Mouse (Mus musculus): ENCODE results near the gene Psmd9.

Psmd9 gene

DNA sequence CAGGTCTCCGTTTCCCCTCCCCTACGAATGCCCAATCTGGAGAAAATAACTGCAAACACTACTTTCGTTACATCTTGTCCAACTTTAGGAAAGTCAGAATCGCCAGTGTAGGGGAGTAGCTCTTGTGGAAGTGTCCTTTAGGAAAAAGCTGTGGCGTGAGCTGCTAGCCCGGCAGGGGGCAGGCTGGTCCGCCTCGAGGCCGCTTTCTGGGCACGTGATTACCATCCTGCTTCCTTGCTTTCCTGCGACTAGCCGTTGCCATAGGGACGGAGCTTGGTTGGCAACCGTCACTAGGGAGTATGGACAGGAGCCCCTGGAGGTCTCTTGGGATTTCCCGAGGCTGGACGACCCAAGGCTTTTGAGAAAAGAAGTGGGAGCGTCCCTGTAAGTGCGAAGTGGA lies 82.6 kb downstream of the Psmd9 start, which contains the start of gene Wdr66:
Gene Wdr66 (plus strand): TSS at position 269 of the 400 bp plus-strand sequence.
- peak; percentile 74 for DNase-seq (ENCODE audit: low spot score)

DNA sequence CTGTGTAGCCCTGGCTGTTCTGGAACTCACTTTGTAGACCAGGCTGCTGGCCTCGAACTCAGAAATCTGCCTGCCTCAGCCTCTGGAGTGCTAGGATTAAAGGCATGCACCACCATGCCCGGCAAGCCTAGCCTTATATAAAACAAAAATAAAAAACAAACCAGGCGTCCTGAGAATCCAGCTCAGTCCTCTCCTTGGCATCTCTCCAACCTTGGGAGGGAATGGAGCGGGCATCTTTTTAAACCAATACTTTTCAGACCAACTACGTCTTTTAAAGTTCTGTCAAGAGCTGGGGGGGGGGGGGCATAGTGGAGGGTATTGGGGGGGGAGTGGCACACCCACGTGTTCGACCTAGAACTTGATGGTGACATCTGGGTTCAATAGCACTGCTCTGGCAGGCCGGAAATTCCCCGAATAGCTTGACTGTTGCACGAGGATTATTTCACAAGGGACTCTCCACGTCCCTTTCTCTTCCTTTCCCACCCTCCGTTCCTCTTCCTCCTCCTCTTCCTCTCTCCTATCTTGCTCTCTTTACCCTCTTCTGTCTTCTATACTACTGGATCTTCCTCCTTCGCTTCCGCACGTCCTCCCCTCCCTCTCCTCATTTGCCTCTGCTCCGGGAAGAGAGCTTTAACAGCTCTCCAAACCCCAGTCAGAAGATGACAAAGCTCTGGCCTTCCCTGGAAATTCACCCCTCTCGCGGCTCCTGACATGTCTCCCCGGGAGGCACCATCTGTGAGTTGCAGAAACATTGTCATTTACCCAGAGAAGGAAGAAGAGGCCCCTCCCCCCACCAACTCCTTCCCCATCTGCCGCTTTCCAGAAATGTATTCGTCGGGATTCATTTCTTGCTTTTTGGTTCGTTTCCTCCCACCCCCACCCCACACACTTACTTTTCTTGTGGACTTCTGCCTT lies 87.9 kb downstream of the Psmd9 start:
- DNase-seq (ENCODE audit: low spot score), result no peak

- peak; percentile 64 for DNase-seq (ENCODE audit: low spot score)
Measured at GRCm38 (mm10) chr5:123258990-123259389, 89.8 kb downstream of the Psmd9 start.

GRCm38 (mm10) chr5:123260698-123261097 lies 91.5 kb downstream of the Psmd9 start:
- no peak for DNase-seq (ENCODE audit: low spot score)

DNA sequence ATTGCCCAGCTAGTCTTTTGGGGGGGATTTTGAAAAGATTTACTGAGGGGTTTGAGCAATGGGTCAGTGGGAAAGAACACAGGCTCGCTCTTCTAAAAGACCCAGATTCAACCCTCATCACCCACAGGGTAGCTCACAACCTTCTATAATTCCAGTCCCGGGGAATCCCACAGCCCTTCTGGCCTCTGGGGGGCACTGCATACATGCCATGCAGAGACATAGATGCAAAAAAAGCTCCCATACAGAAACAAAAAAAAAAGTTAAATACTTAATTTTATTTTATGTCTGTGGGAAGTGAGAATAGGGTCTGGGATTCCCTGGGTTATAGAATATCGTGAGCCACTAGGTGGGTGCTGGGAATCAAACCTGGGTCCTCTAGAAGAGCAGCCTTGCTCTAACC lies 97.7 kb downstream of the Psmd9 start:
- no peak for DNase-seq (ENCODE audit: low spot score)

GRCm38 (mm10) chr5:123268477-123269474 lies 99.6 kb downstream of the Psmd9 start:
- no peak for DNase-seq (ENCODE audit: low spot score)

- DNase-seq (ENCODE audit: low spot score), result no peak
Measured at GRCm38 (mm10) chr5:123270917-123271316, 101.7 kb downstream of the Psmd9 start.

DNA sequence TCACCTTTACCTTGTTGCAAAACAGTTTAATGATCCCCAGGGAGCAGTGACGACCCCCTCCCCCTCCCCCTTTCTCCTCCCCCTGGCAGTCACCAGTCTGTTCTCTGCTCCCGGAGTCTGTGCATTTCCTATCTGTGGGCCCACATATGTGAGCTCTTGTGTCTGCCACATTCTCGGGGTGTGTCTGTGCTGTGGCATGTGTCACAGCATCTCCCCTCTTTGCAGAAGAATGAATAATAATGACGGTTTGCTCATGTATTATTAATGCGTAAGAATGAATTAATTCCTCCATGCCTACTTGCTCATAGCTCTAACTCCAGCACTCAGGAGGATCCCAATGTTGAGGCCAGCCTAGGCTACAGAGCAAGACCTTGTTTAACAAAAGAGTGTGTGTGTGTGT lies 103.7 kb downstream of the Psmd9 start:
- no peak for DNase-seq (ENCODE audit: low spot score)

- DNase-seq (ENCODE audit: low spot score), result no peak
Measured at GRCm38 (mm10) chr5:123276636-123277341, 107.6 kb downstream of the Psmd9 start.

GRCm38 (mm10) chr5:123277342-123277701 lies 108.1 kb downstream of the Psmd9 start:
- DNase-seq (ENCODE audit: low spot score), result no peak

DNA sequence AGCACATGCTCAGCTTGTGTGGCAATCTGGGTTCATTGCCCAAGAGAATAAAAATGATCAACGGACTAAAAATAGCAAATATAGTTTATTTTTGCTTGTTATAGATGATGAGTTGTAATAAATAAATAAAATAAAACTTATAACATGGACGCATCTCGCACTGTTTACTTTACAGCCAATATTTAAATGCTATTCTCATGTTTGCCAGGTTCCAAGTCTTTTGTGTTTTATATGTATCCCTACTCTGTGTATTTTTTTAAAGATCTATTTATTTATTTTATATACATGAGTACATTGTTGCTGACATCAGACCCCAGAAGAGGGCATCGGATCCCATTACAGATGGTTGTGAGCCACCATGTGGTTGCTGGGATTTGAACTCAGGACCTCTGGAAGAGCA lies 108.5 kb downstream of the Psmd9 start:
- DNase-seq (ENCODE audit: low spot score), result no peak

- no peak for DNase-seq (ENCODE audit: low spot score)
Measured at GRCm38 (mm10) chr5:123279248-123279647, 110.0 kb downstream of the Psmd9 start.

DNA sequence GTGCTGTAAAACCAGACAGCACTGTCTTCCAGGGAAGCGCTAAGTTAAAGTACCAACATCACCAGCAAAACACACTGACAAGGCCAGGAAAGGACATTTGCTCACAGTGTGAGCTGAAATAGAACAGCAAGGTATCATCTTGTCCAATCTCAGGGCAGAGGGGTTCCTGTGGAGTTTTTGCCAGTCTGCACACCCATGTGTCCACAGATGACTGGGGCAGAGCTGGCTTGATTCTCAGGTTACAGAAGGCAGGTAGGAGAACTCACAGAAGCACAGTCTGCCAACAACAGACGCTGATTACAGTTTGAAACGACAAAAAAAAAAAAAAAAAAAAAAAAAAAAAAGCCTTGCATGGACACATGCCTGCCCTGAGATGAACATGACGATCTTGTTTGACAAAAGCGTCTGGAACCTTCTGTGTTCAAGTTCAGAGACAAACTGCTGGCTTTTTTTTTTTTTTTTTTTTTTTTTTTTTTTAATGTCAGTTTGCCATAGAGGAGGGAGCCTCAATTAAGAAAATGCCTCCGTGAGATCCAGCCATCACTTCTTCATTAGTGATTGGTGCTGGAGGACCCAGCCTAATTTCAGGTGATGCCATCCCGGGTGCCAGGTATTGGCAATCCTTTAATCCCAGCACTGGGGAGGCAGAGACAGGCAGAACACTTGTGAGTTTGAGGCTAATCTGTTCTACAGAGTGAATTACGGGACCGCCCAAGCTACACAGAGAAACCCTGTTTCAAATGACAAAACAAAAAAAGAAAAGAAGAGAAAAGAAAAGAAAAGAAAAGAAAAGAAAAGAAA lies 112.3 kb downstream of the Psmd9 start:
- no peak for DNase-seq (ENCODE audit: low spot score)

- peak; percentile 16 for DNase-seq (ENCODE audit: low spot score)
Measured at GRCm38 (mm10) chr5:123285174-123285573, 116.0 kb downstream of the Psmd9 start.

DNA sequence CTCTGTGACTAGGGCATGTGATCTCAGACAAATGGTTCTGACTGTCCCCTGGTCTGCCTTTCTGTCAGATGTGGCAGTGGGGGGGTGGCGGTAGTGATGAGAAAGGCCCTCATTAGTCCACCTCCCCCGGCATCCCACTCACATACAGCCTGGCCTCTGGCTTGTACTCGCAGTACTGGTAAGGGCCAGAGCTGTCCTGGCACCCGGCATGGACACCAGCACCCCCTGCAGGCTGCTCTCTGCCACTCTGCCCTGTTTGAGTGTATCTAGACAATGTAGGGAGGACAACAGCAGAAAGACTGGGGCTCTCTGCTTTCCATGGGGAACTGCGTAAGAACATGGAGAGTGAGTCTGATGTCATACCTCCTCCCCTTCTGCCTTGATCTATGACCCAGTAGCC lies 118.9 kb downstream of the Psmd9 start:
- DNase-seq (ENCODE audit: low spot score), result no peak

- no peak for DNase-seq (ENCODE audit: low spot score)
Measured at GRCm38 (mm10) chr5:123294653-123295052, 125.4 kb downstream of the Psmd9 start.

DNA sequence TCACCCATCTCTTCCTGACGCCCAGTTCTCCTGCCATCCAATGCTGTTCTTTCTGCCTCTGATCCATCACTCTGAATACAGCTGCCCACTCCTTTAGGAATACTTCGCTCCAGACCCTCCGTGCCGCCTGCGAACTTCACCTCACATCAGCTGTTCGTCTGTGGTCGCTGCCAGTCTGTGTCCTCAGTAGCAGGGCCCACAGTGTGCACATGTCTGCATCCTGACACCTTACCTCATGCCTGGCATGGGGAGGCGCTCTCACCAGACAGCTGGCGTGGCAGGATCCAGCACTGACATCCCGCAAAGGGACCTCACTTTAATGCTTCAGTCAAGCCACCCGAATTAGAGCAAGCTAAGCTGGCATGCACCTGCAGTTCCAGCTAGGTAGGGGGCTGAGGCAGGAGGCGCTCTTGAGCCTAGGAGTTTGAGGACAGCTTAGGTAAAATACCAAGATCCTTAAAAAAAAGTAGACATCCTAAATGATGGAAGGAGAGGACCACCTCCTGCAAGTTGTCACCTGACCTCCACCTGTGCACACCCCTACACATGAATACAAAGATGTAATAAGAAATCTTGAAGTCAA lies 127.1 kb downstream of the Psmd9 start:
- no peak for DNase-seq (ENCODE audit: low spot score)

DNA sequence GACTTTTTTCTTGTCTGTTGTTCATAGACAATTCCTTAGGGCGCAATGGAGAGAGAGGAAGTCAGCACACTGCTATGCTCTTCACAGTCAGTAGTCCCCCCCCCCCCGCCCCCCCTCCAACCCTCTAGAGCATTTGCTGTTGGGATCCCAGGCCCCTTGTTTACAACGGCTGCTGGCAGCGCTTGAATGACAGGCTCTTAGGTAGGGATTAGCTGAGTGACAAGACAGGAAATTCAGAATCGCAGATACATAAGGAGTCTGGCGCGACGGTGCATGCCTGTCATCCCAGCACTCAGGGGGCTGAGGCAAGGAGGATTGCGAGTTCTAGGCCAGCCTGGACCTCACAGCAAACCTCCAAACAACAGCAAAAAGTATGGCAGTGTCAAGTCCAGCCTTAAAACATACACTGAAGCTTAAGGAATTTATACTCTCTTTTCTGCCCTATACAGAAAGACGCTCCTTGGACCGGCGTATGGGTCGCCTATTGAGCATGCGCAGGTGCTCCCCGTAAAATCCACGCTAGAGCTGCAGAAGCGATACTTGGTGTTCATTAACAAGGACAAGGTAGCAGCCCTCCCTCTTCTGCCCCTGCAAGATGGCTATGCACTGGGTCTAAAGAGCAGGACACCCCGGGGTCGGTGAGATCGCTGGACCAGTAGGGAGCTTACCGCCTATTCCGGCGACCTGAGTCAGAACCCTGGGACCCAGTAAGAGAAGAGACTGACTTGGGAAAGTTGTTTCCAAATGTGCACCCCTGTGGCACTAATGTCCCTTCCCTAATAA lies 128.0 kb downstream of the Psmd9 start:
- no peak for DNase-seq (ENCODE audit: low spot score)

DNA sequence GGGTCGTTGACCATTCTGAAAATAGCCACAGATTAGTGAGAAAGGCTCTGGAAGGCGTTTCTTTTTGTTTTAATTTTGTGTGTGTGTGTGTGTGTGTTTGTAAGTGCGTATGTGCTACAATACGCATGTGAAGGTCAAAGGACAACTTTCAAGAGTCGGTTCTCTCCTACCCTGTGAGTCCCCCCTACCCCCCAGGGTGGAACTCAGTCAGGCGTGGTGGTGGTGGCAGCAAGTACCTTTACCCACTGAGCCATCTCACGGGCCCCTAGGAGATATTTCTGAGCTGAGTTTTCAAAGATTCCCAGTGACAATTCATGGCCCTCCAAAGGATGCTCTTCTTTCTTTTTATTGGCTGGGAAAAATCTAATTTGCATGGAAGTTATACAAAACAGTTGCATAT lies 128.6 kb downstream of the Psmd9 start:
- no peak for DNase-seq (ENCODE audit: low spot score)

- no peak for DNase-seq (ENCODE audit: low spot score)
Measured at GRCm38 (mm10) chr5:123298526-123298925, 129.3 kb downstream of the Psmd9 start.
